Mouse (Mus musculus): ENCODE data around the gene Pfn1. TPM values are rescaled to one million over a fixed set of nuclear protein-coding genes. Genes with fewer than 3 reads are reported as not detected.

The Pfn1 gene
- total and polyA plus RNA-seq, 2 experiments from 2014 or later, result 903 to 959 TPM

DNA sequence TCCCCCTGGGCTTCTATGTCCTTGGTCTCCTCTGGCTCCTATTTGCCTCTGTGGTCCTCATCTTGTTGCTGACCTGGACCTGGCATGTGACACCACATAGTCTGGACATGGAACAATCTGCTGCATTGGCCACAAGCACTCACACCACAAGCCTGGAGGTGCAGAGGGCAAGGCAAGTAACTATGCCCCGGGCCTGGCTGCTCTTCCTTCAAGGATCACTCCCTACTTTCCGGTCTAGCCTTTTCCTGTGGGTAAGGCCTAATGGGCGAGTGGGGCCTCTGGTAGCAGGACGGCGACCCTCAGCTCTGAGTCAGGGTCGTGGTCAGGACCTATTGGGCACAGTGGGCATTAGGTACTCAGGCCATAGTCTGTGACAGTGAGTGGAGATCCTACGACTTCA is 13.2 kb downstream of the Pfn1 start:
- no peak for TF ChIP-seq CTCF (IDR thresholded peaks at IDR 0.05; ENCODE audit: low read depth)
- TF ChIP-seq EP300 (IDR thresholded peaks at IDR 0.05; ENCODE audit: low read depth), result no peak

DNA sequence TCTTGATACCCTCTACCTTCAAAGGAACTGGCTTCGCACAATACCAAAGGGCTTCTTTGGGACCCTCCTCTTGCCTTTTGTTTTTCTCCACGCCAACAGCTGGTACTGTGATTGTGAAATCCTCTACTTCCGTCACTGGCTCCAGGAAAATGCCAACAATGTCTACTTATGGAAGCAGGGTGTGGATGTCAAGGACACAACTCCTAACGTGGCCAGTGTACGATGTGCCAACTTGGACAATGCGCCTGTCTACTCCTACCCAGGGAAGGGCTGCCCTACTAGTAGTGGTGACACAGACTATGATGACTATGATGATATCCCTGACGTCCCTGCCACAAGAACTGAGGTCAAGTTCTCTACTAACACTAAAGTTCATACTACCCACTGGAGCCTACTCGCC is 14.5 kb downstream of the Pfn1 start:
- no peak for TF ChIP-seq CTCF (IDR thresholded peaks at IDR 0.05; ENCODE audit: low read depth)
- TF ChIP-seq EP300 (IDR thresholded peaks at IDR 0.05; ENCODE audit: low read depth), result no peak
- Histone ChIP-seq H3K27me3 (ENCODE audit: control insufficient read depth, insufficient read depth, low read length) (no peaks in the 10 kb centered on the region), H3K27ac (ENCODE audit: low read depth) (no peak overlapping the region), H3K9me3 (replicated peaks; ENCODE audit: control insufficient read depth, low read length) (no peaks in the 10 kb centered on the region), H3K4me1 (ENCODE audit: control insufficient read depth, insufficient read depth) (no peaks in the 10 kb centered on the region), H3K9ac (replicated peaks; ENCODE audit: low read depth, low read length) (no peak overlapping the region), H3K4me2 (ENCODE audit: low read depth, low read length) (no peak overlapping the region), H3K4me3 (ENCODE audit: low read depth, low read length) (no peak overlapping the region), H3K36me3 (replicated peaks; ENCODE audit: control insufficient read depth, insufficient read depth, low read length) (peaks cover 16% of the 10 kb centered on the region)
- 74% methylated on average over 8 of the region's 8 CpGs for WGBS
- DNase-seq (ENCODE audit: low spot score) (peak; percentile 2), ATAC-seq (ENCODE audit: insufficient read depth, low read depth) (no peak)

More for the DNA sequence above, 13.2 kb downstream of the Pfn1 start:
- Histone ChIP-seq H3K9ac (replicated peaks; ENCODE audit: low read depth, low read length) (no peak overlapping the region), H3K9me3 (replicated peaks; ENCODE audit: control insufficient read depth, low read length) (no peaks in the 10 kb centered on the region), H3K4me1 (ENCODE audit: control insufficient read depth, insufficient read depth) (peaks cover 8% of the 10 kb centered on the region; the same call in 1 of the 2 replicates), H3K36me3 (replicated peaks; ENCODE audit: control insufficient read depth, insufficient read depth, low read length) (peaks cover 19% of the 10 kb centered on the region), H3K27me3 (ENCODE audit: control insufficient read depth, insufficient read depth, low read length) (no peaks in the 10 kb centered on the region), H3K4me2 (ENCODE audit: low read depth, low read length) (no peak overlapping the region), H3K4me3 (ENCODE audit: low read depth, low read length) (no peak overlapping the region), H3K27ac (ENCODE audit: low read depth) (no peak overlapping the region)
- ATAC-seq (ENCODE audit: insufficient read depth, low read depth) (no peak), DNase-seq (ENCODE audit: low spot score) (peak; percentile 2)
- 74% methylated on average over 7 of the region's 7 CpGs for WGBS

- Histone ChIP-seq H3K9me3 (replicated peaks; ENCODE audit: control insufficient read depth, low read length) (no peaks in the 10 kb centered on the region), H3K4me1 (ENCODE audit: control insufficient read depth, insufficient read depth) (no peaks in the 10 kb centered on the region), H3K36me3 (replicated peaks; ENCODE audit: control insufficient read depth, insufficient read depth, low read length) (0 out of 2 replicates have a peak, but pooled peaks cover 4% of the 10 kb centered on the region), H3K9ac (replicated peaks; ENCODE audit: low read depth, low read length) (no peak within 1 kb of the TSS), H3K27me3 (ENCODE audit: control insufficient read depth, insufficient read depth, low read length) (no peaks in the 10 kb centered on the region), H3K27ac (ENCODE audit: low read depth) (no peak within 1 kb of the TSS), H3K4me3 (ENCODE audit: low read depth, low read length) (no peak within 1 kb of the TSS), H3K4me2 (ENCODE audit: low read depth, low read length) (no peak within 1 kb of the TSS)
- ATAC-seq (ENCODE audit: insufficient read depth, low read depth) (no peak; the same call in 1 of the 2 replicates), DNase-seq (ENCODE audit: low spot score) (peak; percentile 8)
- WGBS, result 2% methylated on average over 5 of the region's 5 CpGs
- TF ChIP-seq EP300 (IDR thresholded peaks at IDR 0.05; ENCODE audit: low read depth) (no peak), CTCF (IDR thresholded peaks at IDR 0.05; ENCODE audit: low read depth) (no peak)
These were observed 15.6 kb downstream of the Pfn1 start, which contains the start of gene Gp1ba for GRCm38 (mm10) chr11:70638714-70639278. Gene Gp1ba (plus strand): TSS chr11:70639122.

DNA sequence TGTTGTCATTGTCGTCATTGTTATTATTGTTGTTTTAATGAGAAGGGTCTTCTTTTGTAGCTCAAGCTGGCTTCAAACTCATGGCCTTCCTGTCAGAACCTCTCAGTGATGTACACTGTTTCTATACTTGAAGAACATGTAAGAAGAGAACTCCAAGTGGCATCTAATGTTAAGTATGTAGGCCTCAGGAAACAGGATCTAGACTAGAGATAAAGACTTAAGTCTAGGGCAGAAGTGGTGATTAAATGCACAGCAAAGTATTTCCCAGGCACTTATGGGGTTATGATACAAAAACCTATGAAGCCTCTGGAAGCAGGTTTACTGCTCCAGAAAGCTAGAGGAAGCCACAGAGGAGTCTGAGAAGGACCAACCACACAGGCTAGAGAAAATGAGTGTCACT is 16.2 kb downstream of the Pfn1 start:
- no peaks in the 10 kb centered on the region for H3K27me3 ChIP-seq (ENCODE audit: control insufficient read depth, insufficient read depth, low read length)
- no peaks in the 10 kb centered on the region for H3K36me3 ChIP-seq (replicated peaks; ENCODE audit: control insufficient read depth, insufficient read depth, low read length)
- H3K4me1 ChIP-seq (ENCODE audit: control insufficient read depth, insufficient read depth), result no peaks in the 10 kb centered on the region
- no peaks in the 10 kb centered on the region for H3K9me3 ChIP-seq (replicated peaks; ENCODE audit: control insufficient read depth, low read length)
- no peak overlapping the region for H3K4me3 ChIP-seq (ENCODE audit: low read depth, low read length)
- peak; percentile 4 for DNase-seq (ENCODE audit: low spot score)
- H3K4me2 ChIP-seq (ENCODE audit: low read depth, low read length), result no peak overlapping the region
- no peak for ATAC-seq (ENCODE audit: insufficient read depth, low read depth)
- no peak overlapping the region for H3K27ac ChIP-seq (ENCODE audit: low read depth)
- H3K9ac ChIP-seq (replicated peaks; ENCODE audit: low read depth, low read length), result no peak overlapping the region
- 82% methylated on average over 1 of the region's 1 CpGs for WGBS
- no peak for TF ChIP-seq CTCF (IDR thresholded peaks at IDR 0.05; ENCODE audit: low read depth)
- TF ChIP-seq EP300 (IDR thresholded peaks at IDR 0.05; ENCODE audit: low read depth), result no peak

DNA sequence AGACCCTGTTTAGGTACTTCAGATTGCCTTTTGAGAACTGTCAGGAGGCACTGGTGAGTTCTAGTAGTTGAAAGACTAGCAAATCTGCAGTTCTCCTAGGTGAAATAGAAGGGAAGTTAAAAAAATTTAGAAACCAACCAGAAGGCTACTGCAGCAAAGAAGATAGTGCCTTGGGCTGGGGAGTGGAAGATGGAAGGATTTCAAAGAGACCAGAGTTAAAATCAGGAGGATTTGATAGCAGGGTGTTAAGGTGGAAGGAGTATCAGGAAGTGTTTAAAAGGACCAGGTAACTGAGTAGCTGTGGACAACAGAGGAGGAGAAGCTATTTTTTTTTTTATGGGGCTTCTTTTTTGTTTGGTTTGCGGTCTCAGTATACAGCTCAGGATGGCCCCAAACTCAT is 16.7 kb downstream of the Pfn1 start:
- H3K9ac ChIP-seq (replicated peaks; ENCODE audit: low read depth, low read length), result no peak overlapping the region
- H3K36me3 ChIP-seq (replicated peaks; ENCODE audit: control insufficient read depth, insufficient read depth, low read length), result no peaks in the 10 kb centered on the region
- H3K4me2 ChIP-seq (ENCODE audit: low read depth, low read length), result no peak overlapping the region
- WGBS, result 100% methylated on average over 1 of the region's 1 CpGs
- H3K27me3 ChIP-seq (ENCODE audit: control insufficient read depth, insufficient read depth, low read length), result no peaks in the 10 kb centered on the region
- no peak overlapping the region for H3K4me3 ChIP-seq (ENCODE audit: low read depth, low read length)
- no peaks in the 10 kb centered on the region for H3K4me1 ChIP-seq (ENCODE audit: control insufficient read depth, insufficient read depth)
- no peak overlapping the region for H3K27ac ChIP-seq (ENCODE audit: low read depth)
- no peak for ATAC-seq (ENCODE audit: insufficient read depth, low read depth)
- H3K9me3 ChIP-seq (replicated peaks; ENCODE audit: control insufficient read depth, low read length), result no peaks in the 10 kb centered on the region
- TF ChIP-seq CTCF (IDR thresholded peaks at IDR 0.05; ENCODE audit: low read depth) (no peak), EP300 (IDR thresholded peaks at IDR 0.05; ENCODE audit: low read depth) (no peak)
- no peak for DNase-seq (ENCODE audit: low spot score)

- Histone ChIP-seq H3K9me3 (replicated peaks; ENCODE audit: control insufficient read depth, low read length) (no peaks in the 10 kb centered on the region), H3K4me1 (ENCODE audit: control insufficient read depth, insufficient read depth) (no peaks in the 10 kb centered on the region), H3K27ac (ENCODE audit: low read depth) (no peak overlapping the region), H3K4me3 (ENCODE audit: low read depth, low read length) (no peak overlapping the region), H3K36me3 (replicated peaks; ENCODE audit: control insufficient read depth, insufficient read depth, low read length) (no peaks in the 10 kb centered on the region), H3K27me3 (ENCODE audit: control insufficient read depth, insufficient read depth, low read length) (no peaks in the 10 kb centered on the region), H3K4me2 (ENCODE audit: low read depth, low read length) (no peak overlapping the region), H3K9ac (replicated peaks; ENCODE audit: low read depth, low read length) (no peak overlapping the region)
- no peak for TF ChIP-seq CTCF (IDR thresholded peaks at IDR 0.05; ENCODE audit: low read depth)
- no peak for TF ChIP-seq EP300 (IDR thresholded peaks at IDR 0.05; ENCODE audit: low read depth)
- 74% methylated on average over 4 of the region's 4 CpGs for WGBS
- no peak for DNase-seq (ENCODE audit: low spot score)
- no peak for ATAC-seq (ENCODE audit: insufficient read depth, low read depth)
These were observed 18.8 kb downstream of the Pfn1 start for GRCm38 (mm10) chr11:70635601-70636000.

All from heart, postnatal 0 days (tissue).